Mouse (Mus musculus) liver, embryonic 13.5 days (tissue): ENCODE measurements around the gene Leo1. TPM values are rescaled to one million over a fixed set of nuclear protein-coding genes. Genes with fewer than 3 reads are reported as not detected.

Experiments
- ATAC-seq: fragments of 200-750 bp; cut with Nextera tagmentation; 2 replicates; pipeline ENCODE4 v1.8.0; 2017; ENCODE audit warnings: low read depth, mild to moderate bottlenecking, moderate number of reproducible peaks, moderate library complexity
- DNase-seq: peaks from one replicate; pipeline ENCODE4 v3.0.0; 2022
- H3K27ac ChIP-seq: fragments of 300-500 bp; sonication (generic); 2 replicates; pipeline ENCODE4 v1.5.1; 2015; ENCODE audit warnings: moderate library complexity, mild to moderate bottlenecking, inconsistent platforms
- H3K27me3 ChIP-seq: fragments of 300-500 bp; sonication (generic); 2 replicates; pipeline ENCODE4 v1.6.1; 2015; ENCODE audit warnings: mild to moderate bottlenecking, inconsistent platforms
- H3K36me3 ChIP-seq: fragments of 300-500 bp; sonication (generic); 2 replicates; pipeline ENCODE4 v1.6.1; 2015; ENCODE audit warnings: mild to moderate bottlenecking, inconsistent platforms
- H3K4me1 ChIP-seq: fragments of 300-500 bp; sonication (generic); replicated peaks from 2 replicates; pipeline ENCODE4 v1.6.1; 2015; ENCODE audit warnings: inconsistent platforms
- H3K4me2 ChIP-seq: fragments of 300-500 bp; sonication (generic); 2 replicates; pipeline ENCODE4 v1.6.1; 2015; ENCODE audit warnings: inconsistent platforms, mild to moderate bottlenecking, moderate library complexity
- H3K4me3 ChIP-seq: fragments of 300-500 bp; sonication (generic); replicated peaks from 2 replicates; pipeline ENCODE4 v1.5.1; 2015; ENCODE audit warnings: mild to moderate bottlenecking, inconsistent platforms
- H3K9ac ChIP-seq: fragments of 300-500 bp; sonication (generic); 2 replicates; pipeline ENCODE4 v1.6.1; 2015; ENCODE audit warnings: mild to moderate bottlenecking, inconsistent platforms
- H3K9me3 ChIP-seq: fragments of 300-500 bp; sonication (generic); replicated peaks from 2 replicates; pipeline ENCODE4 v1.6.1; 2016; ENCODE audit warnings: inconsistent platforms
- WGBS: fragments of 180-500 bp; shearing (Covaris S2); methylation state at CpG from one replicate; pipeline ENCODE4 v1.1.7; 2015; ENCODE audit not compliant: insufficient replicate concordance; 5-methylcytosine and 5-hydroxymethylcytosine counted together
- polyA plus RNA-seq: library from polyadenylated mRNA; unstranded; fragments of >200 nt; fragmentation: Nextera tagmentation; extraction: Ambion mirVana; gene quantifications from 2 replicates; pipeline ENCODE4 v1.2.1, GENCODE M21; 2015

Gene Leo1
- polyA plus RNA-seq, result 18.9 and 23.1 TPM in 2 replicates

DNA sequence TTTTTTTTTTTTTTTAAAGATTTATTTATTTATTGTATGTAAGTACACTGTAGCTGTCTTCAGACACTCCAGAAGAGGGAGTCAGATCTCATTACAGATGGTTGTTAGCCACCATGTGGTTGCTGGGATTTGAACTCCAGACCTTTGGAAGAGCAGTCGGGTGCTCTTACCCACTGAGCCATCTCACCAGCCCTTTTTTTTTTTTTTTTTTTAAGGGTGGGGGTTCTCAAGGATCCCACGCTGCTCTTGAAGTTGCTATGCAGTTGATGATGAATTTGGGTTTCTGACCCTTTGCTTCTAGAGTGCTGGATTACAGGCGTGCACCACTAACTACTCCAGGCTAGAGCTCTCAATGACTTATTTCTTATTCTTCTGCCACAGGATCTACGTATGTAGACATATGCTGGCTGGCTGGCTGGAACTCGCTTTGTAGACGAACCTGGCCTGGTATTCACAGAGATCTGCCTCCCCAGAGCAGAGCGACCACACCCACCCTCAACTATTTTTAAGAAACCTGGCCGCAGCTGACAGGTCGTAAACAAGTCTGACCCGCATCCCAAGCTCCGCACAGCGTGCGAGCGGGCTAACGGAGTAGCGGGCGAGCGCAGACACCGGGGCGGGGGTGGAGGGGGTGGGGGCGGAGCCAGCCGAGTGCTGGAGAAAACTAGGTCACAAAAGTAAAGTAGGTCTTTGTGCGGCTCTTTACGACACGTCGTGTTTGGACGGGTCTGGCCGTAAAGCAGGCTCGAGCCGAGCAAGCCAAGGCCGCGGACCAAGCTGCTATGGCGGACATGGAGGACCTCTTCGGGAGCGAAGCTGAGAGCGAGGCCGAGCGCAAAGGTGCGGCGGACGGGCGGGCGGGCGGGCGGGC lies at the start of gene Leo1:
Gene Leo1, plus strand, starts transcription at position 729 of the 871 bp plus-strand sequence.
- ATAC-seq (peak; percentile 91), DNase-seq (peak; percentile 79)
- peak within 1 kb of the TSS; percentile 82 for H3K27ac ChIP-seq
- no peaks in the 10 kb centered on the region for H3K9me3 ChIP-seq
- peak within 1 kb of the TSS; percentile 87 for H3K9ac ChIP-seq
- no peaks in the 10 kb centered on the region for H3K27me3 ChIP-seq
- peak within 1 kb of the TSS; percentile 87 for H3K4me3 ChIP-seq
- H3K4me1 ChIP-seq, result peaks cover 20% of the 10 kb centered on the region
- peaks cover 13% of the 10 kb centered on the region for H3K36me3 ChIP-seq
- under 1% methylated on average over 33 of the region's 45 CpGs for WGBS
- peak within 1 kb of the TSS; percentile 90 for H3K4me2 ChIP-seq

DNA sequence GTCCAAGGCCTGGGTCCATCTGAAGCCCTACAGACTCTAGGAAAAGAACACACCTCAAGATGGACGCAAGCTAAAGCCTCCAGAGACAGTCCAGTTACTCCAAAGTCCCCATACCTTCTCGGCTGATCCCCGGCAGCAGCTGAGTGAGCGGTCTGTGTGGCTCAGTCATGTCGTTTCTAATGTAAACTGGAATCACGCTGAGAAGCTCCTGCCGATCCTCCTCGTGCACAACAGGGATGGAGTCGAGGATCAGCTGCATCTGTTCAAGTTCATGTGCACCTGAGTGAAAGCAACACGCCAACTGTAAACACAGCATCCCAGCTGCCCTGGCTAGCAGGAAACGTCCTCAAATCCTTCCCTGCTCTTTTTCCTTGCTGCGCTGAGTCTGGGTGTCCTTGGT lies 48.1 kb upstream of the Leo1 start:
- no peak for DNase-seq
- no peak overlapping the region for H3K4me3 ChIP-seq
- ATAC-seq, result no peak
- H3K36me3 ChIP-seq, result peaks cover 82% of the 10 kb centered on the region
- no peak overlapping the region for H3K9ac ChIP-seq
- no peaks in the 10 kb centered on the region for H3K9me3 ChIP-seq
- no peaks in the 10 kb centered on the region for H3K27me3 ChIP-seq
- WGBS, result 83% methylated on average over 12 of the region's 12 CpGs
- peaks cover 8% of the 10 kb centered on the region for H3K4me1 ChIP-seq
- H3K27ac ChIP-seq, result no peak overlapping the region
- H3K4me2 ChIP-seq, result no peak overlapping the region

DNA sequence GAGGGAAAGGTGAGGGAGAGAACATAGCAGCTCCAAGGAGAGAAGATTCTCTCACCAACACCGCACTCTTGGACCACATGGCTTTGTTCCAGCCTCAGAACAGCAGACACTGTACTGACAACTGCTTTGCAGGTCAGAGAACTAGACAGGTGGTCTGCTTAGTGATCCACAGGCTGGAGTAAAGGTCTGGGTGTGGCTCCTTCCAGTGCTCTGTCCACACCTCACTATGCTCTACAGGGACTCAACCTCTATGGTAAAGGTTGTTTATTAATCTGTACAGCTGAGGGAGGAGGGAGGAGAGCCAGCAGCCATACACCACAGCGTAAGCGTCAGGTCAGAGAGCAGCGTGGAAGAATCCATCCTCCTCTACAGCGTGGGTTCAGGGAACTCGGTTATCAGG lies 45.4 kb upstream of the Leo1 start:
- H3K4me2 ChIP-seq, result no peak overlapping the region
- H3K9ac ChIP-seq, result no peak overlapping the region
- peaks cover 64% of the 10 kb centered on the region for H3K36me3 ChIP-seq
- H3K4me3 ChIP-seq, result no peak overlapping the region
- 50% methylated on average over 6 of the region's 6 CpGs for WGBS
- no peaks in the 10 kb centered on the region for H3K9me3 ChIP-seq
- DNase-seq (no peak), ATAC-seq (peak; percentile 34; the same call in 1 of the 2 replicates)
- peaks cover 14% of the 10 kb centered on the region for H3K4me1 ChIP-seq
- no peaks in the 10 kb centered on the region for H3K27me3 ChIP-seq
- no peak overlapping the region for H3K27ac ChIP-seq

DNA sequence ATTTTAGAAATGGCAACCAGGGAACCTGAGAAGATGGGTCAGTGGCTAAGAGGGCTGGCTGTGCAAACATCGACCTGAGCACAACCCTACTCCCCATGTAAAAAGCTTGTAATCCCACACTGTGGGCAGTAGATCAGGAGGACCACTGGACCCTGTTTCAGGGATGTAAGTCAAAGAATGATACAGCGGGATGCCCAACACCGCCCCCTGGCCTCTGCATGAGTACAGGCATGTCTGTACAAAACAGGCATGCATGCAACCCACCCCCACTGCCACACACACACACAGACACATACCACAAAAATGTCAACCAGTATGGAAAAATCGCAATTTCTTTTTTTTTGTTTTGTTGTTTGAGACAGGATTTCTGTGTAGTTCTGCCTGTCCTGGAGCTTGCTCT lies 42.3 kb upstream of the Leo1 start:
- no peak for ATAC-seq
- Histone ChIP-seq H3K27me3 (no peaks in the 10 kb centered on the region), H3K4me1 (peaks cover 37% of the 10 kb centered on the region), H3K4me2 (no peak overlapping the region), H3K27ac (no peak overlapping the region), H3K36me3 (peaks cover 37% of the 10 kb centered on the region), H3K9ac (no peak overlapping the region), H3K4me3 (no peak overlapping the region), H3K9me3 (no peaks in the 10 kb centered on the region)
- DNase-seq, result no peak
- 77% methylated on average over 4 of the region's 4 CpGs for whole genome bisulfite sequencing

DNA sequence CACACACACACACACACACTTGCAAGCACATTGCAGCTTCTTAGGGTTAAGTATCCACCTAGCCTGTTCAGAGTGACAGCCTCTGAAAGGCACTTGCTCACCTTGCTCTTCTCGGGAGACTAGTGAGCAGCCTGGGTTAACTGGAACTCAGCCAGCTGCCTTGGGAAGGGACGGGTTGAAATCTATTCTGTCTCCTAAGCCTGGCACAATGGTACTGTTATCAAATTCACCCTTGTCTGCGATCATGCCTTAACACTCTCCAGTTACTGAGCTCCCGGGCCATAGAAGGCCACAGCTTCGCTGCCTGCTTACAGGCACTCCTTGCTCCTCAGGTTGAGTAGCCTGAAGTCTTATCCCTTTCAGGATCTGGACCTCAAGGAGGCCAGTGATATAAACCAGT lies 40.7 kb upstream of the Leo1 start:
- Histone ChIP-seq H3K4me2 (no peak overlapping the region), H3K9ac (no peak overlapping the region), H3K27me3 (no peaks in the 10 kb centered on the region), H3K9me3 (no peaks in the 10 kb centered on the region), H3K27ac (no peak overlapping the region), H3K4me3 (no peak overlapping the region), H3K36me3 (peaks cover 25% of the 10 kb centered on the region), H3K4me1 (peaks cover 50% of the 10 kb centered on the region)
- ATAC-seq, result no peak
- 39% methylated on average over 5 of the region's 5 CpGs for WGBS
- no peak for DNase-seq

DNA sequence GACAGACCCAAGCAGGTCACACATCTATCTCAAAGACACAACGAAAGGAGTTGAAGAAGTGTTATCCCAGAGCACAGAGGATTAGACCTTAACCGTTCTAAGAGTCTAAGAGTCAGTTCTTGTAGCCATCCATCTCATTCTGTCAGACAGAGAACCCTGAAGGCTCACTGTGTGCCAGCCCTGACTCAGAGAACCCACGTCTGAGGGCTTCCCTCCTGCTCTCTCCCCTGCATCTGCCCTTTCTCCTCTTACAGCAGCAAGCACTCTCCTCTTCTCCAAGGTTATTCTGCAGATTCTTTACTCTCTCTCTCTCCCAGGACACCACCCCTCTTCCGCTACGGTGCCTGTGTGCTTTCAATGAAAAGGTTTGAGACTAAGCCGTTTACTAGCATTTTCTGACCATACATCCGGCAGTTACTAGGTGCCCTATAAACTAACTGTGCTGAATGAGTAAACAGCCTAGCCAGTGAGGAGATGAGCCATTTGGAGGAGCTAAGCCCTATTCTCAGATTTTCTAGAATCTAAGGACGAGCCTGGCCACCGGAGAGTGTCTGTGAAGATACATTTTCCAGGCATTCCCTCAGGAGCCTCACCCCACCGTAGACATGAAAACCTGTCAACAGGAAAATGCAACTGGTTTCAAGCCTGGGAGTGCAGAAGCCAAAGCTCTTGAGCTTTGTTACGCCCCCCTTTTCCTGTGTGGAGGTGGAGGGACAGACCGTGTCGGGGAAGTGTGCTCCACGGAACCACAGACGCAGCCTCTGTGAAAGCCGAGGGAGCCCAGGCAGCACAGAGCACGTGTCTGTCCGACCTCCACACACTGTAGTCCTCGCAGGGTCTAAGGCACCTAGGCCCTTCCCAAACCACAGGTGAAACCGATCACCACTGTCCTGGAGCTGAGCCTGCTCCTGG lies 39.5 kb upstream of the Leo1 start:
- H3K27ac ChIP-seq, result no peak overlapping the region
- no peaks in the 10 kb centered on the region for H3K9me3 ChIP-seq
- H3K36me3 ChIP-seq, result peaks cover 16% of the 10 kb centered on the region
- no peak overlapping the region for H3K4me3 ChIP-seq
- H3K4me1 ChIP-seq, result peaks cover 53% of the 10 kb centered on the region
- WGBS, result 49% methylated on average over 20 of the region's 20 CpGs
- no peaks in the 10 kb centered on the region for H3K27me3 ChIP-seq
- ATAC-seq (0 out of 2 replicates have a peak, but pooled peaks have one; percentile 26), DNase-seq (no peak)
- no peak overlapping the region for H3K4me2 ChIP-seq
- peak overlapping the region; percentile 22; the same call in 1 of the 2 replicates for H3K9ac ChIP-seq

DNA sequence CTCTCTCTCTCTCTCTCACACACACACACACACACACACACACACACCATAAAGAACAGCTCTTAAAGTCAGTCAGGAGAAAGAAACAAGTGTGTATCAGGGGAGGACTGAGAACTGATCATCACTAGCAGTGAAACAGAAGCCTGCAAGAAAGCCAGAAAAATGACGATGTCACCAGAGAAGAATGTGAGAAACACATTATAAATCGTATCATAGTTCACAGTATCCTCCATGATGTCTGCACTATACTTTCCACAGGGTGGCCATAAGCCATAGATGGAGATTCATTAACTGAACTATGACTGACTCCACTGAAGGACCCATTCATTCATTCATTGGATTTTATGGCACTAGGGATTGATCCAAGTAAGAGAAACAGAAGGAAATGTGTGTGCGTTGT lies 37.8 kb upstream of the Leo1 start:
- no peaks in the 10 kb centered on the region for H3K9me3 ChIP-seq
- H3K9ac ChIP-seq, result no peak overlapping the region
- DNase-seq, result no peak
- no peak overlapping the region for H3K4me3 ChIP-seq
- no peaks in the 10 kb centered on the region for H3K27me3 ChIP-seq
- WGBS, result 72% methylated on average over 3 of the region's 3 CpGs
- peaks cover 67% of the 10 kb centered on the region for H3K4me1 ChIP-seq
- no peak for ATAC-seq
- H3K4me2 ChIP-seq, result no peak overlapping the region
- H3K36me3 ChIP-seq, result no peaks in the 10 kb centered on the region
- no peak overlapping the region for H3K27ac ChIP-seq

DNA sequence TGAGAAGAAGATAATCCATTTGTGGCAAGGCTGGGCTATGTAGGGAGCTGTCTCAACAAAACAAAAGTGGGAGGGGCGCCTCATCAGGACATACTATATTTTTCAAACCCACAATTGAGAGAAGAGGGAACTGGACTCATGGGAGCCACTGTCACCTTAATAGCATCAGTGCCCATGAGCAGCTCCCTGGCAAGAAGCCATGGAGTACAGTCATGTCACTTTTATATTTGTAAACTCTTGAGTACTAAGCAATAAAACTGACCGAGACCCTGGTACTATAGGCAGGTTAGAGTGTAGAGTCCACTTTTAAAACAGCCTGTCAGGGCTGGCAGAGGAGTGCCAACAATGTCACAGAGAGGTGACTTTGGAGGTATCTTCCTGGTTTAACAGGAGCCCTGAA lies 35.2 kb upstream of the Leo1 start:
- Histone ChIP-seq H3K9me3 (no peaks in the 10 kb centered on the region), H3K4me1 (peaks cover 77% of the 10 kb centered on the region), H3K4me3 (no peak overlapping the region), H3K4me2 (no peak overlapping the region), H3K27me3 (no peaks in the 10 kb centered on the region), H3K36me3 (no peaks in the 10 kb centered on the region), H3K9ac (no peak overlapping the region), H3K27ac (no peak overlapping the region)
- WGBS, result 78% methylated on average over 2 of the region's 2 CpGs
- DNase-seq (no peak), ATAC-seq (no peak)

DNA sequence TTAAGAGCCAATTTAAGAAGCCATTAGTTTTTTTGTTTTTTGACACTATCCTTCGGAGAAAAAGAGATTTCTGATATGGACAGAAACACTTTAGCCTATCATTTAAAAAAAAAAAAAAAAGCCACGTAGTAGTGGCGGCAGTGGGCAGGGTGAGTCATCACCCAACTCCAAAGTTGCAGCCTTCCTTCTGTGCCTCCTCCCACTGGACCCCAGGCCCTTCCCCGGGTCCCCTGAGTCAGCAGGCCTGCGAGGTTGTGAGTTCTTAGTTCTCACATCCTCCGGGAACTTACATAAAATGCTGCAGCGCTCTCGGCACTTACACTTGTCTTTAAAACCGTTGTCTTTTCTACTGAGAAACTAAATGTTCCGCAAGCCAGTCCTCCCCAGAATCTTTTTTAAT lies 33.5 kb upstream of the Leo1 start:
- WGBS, result 5% methylated on average over 10 of the region's 10 CpGs
- ATAC-seq (no peak), DNase-seq (peak; percentile 36)
- Histone ChIP-seq H3K9me3 (no peaks in the 10 kb centered on the region), H3K27me3 (no peaks in the 10 kb centered on the region), H3K4me2 (peak overlapping the region; percentile 86), H3K27ac (peak overlapping the region; percentile 44), H3K4me1 (peaks cover 72% of the 10 kb centered on the region), H3K9ac (peak overlapping the region; percentile 48), H3K36me3 (no peaks in the 10 kb centered on the region), H3K4me3 (peak overlapping the region; percentile 86)

DNA sequence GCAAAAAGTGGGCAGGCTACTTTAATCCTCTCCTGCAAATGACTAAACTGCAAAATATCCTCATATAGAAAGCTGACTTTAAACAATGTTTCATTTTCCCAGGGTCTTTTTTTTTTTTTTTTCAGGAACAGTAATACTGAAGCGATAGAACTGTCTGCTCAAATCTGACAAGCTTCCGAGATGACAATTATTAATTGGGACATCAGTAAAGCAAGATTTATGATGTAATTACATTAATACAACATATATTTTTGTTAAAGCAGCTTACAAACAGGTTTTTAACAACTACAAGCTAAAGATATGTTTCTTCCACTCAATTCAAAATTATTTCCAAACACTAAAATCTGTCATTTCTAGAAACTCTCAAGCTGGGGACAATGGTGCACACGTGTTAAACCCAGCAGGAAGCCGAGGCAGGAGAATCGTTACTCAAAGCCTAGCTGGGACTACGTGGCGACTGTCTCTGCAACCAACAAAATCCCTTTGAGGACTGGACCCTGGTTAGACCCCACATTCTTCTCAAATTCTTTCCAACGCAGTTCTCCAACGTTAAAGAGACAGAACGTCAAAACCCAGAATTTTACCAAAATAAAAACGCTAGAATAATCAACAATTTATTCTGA lies 33.0 kb upstream of the Leo1 start:
- peak overlapping the region; percentile 44 for H3K27ac ChIP-seq
- WGBS, result 3% methylated on average over 11 of the region's 11 CpGs

More for the DNA sequence above, 33.0 kb upstream of the Leo1 start:
- ATAC-seq, result no peak
- Histone ChIP-seq H3K9ac (peak overlapping the region; percentile 90), H3K4me1 (peaks cover 77% of the 10 kb centered on the region), H3K27me3 (no peaks in the 10 kb centered on the region), H3K4me3 (peak overlapping the region; percentile 86), H3K36me3 (no peaks in the 10 kb centered on the region), H3K9me3 (no peaks in the 10 kb centered on the region), H3K4me2 (peak overlapping the region; percentile 86)
- no peak for DNase-seq
